Mouse (Mus musculus) cerebellum, adult 2 months (tissue): ENCODE results near the gene Lrfn3. TPM values are rescaled to one million over a fixed set of nuclear protein-coding genes. Genes with fewer than 3 reads are reported as not detected.
A peak's percentile ranks its signal among the peaks of the same experiment; 100 is the strongest.

Experiments
- DNase-seq, 2 experiments: peaks; one replicate each; pipeline ENCODE4 v3.0.0; 2021
- H3K27ac ChIP-seq: fragments of 200-500 bp; 2 replicates; pipeline ENCODE4 v1.5.1; 2012; ENCODE audit warnings: low read length, control low read depth, inconsistent platforms; ENCODE audit not compliant: insufficient read depth
- H3K27me3 ChIP-seq: fragments of 200-500 bp; 2 replicates; pipeline ENCODE4 v1.6.1; 2012; ENCODE audit warnings: inconsistent platforms, mild to moderate bottlenecking, low read length, moderate library complexity; ENCODE audit not compliant: control insufficient read depth, insufficient read depth
- H3K4me1 ChIP-seq: fragments of 200-500 bp; 2 replicates; pipeline ENCODE4 v1.6.1; 2011; ENCODE audit warnings: low read length; ENCODE audit not compliant: control insufficient read depth, insufficient read depth
- H3K4me3 ChIP-seq: fragments of 200-500 bp; replicated peaks from 2 replicates; pipeline ENCODE3; 2011; ENCODE audit warnings: mild to moderate bottlenecking, low read depth, low read length, control low read depth; ENCODE audit not compliant: insufficient read depth
- CTCF ChIP-seq: fragments of 200-500 bp; IDR thresholded peaks from 2 replicates; pipeline ENCODE4 v1.5.1; 2011; ENCODE audit warnings: low read depth, mild to moderate bottlenecking, control low read depth, low read length, moderate library complexity, borderline replicate concordance; ENCODE audit not compliant: insufficient read depth
- POLR2A ChIP-seq: fragments of 200-500 bp; IDR thresholded peaks from 2 replicates; pipeline ENCODE4 v1.6.1; 2011; ENCODE audit warnings: low read length, control low read depth, borderline replicate concordance; ENCODE audit not compliant: insufficient read depth
- WGBS: fragments of 180-500 bp; shearing (Covaris S2); methylation state at CpG from one replicate; pipeline ENCODE4 v1.1.7; 2018; 5-methylcytosine and 5-hydroxymethylcytosine counted together
- polyA plus RNA-seq: library from polyadenylated mRNA; depleted of rRNA; stranded (reverse); fragments of >200 nt; gene quantifications from 2 replicates; pipeline ENCODE4 v1.2.3, GENCODE M21; 2012; rRNA removed

The Lrfn3 gene
- polyA plus RNA-seq, result 20.4 and 22.1 TPM in 2 replicates

DNA sequence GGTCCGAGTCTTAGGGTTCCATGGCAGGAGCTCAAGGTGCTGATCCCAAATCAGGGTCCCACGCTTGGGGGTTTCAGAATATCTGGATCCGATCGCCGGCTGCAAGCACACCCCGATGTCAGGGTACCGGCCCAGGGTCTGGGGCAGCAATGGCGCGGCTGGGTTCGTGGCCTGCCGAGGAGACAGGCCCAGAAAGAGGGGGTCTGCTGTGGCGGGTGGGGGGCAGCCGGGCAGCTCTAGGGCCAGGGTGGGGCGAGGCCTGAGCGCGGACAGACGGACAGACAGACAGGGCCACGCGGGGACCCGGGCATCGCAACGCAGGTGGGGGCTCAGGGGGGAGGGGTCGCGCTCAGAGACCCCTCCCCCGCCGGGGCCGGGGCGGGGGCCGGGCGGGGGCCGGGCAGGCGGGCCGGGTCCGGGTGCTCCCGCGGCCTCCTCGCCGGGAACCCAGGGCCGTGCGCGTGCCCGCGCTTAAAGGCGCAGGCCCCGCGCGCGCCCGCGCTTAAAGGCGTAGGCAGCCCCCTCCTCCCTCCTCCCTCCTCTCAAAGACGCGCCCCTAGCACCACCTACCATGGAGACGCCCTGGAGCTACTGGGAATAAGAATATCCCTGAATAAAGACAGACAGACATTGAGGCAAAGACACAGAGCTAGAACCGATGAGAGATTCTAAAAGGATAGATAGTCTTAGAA, at the start of gene Lrfn3:
Gene Lrfn3, minus strand, starts transcription at position 121 of the 692 bp plus-strand sequence.
- no peak for TF ChIP-seq POLR2A
- no peak for TF ChIP-seq CTCF
- under 1% methylated on average over 40 of the region's 55 CpGs for WGBS
- Histone ChIP-seq H3K27me3 (no peaks in the 10 kb centered on the region), H3K27ac (peak within 1 kb of the TSS; percentile 80), H3K4me3 (peak within 1 kb of the TSS; percentile 85), H3K4me1 (peaks cover 39% of the 10 kb centered on the region)
- DNase-seq, result peak; percentile 69 to 79

DNA sequence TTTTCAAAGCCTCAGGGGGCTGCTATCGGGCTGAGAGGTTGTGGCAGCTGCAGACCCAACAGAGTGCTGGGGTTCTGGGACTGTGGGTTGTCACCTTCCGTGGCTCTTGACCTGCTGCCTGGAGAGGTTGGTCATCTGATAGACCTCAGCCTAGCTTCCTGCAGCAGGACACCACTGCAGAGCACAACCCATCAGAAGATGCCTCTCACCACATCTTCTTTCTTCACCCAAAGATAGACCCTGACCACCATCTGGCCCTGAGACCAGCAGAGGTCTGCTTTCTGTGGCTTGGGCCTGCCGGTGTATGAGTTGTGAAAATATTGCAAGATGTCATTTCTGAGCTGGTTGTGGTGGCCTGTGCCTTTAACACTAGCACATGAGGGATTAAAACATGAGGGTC, 48.5 kb upstream of the Lrfn3 start:
- DNase-seq, result no peak
- Histone ChIP-seq H3K4me1 (no peaks in the 10 kb centered on the region), H3K27ac (no peak overlapping the region), H3K4me3 (no peak overlapping the region), H3K27me3 (no peaks in the 10 kb centered on the region; the same call in 1 of the 2 replicates)
- 88% methylated on average over 3 of the region's 3 CpGs for WGBS
- no peak for TF ChIP-seq CTCF
- TF ChIP-seq POLR2A, result no peak

DNA sequence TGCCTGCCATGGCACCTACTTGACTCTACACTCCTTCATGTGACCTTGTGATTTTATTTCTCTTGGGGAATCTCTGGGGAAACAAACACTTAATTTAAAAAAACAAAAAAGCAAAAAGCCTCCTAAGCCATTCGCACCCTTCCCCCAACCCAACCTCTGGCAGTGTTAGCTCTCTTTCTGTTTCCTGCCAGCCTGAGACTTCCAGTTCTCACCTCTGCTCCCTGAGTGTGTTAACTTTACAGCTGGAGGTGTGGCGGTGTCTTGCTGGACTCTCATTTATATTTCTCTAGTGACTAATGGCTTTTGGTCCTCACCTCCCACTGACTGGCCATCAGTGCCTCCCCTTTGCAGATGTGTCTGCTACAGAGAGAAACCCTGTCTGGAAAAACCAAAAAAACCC, 47.2 kb upstream of the Lrfn3 start:
- Histone ChIP-seq H3K27ac (no peak overlapping the region), H3K27me3 (no peaks in the 10 kb centered on the region; the same call in 1 of the 2 replicates), H3K4me3 (no peak overlapping the region), H3K4me1 (no peaks in the 10 kb centered on the region)
- no peak for TF ChIP-seq CTCF
- TF ChIP-seq POLR2A, result no peak
- 85% methylated on average over 2 of the region's 2 CpGs for WGBS
- no peak for DNase-seq

DNA sequence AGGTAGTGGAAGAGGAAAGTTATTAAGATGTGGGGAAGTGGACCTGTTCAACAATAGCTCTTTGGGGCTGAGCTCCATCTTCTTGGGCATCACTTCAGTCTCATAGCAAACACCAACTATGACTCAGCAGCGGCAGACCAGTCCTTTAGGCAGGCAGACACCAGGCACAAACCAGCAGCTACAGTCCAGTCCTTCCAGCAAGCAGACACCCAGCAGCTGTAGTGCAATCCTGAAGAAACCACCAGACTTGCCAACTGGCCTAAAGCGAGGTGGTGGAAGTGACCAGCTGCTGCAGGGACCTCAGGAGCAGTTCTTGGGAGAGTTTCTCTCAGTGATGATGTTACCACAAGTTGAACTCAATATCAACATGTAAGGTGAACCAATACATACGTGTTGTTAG, 46.1 kb upstream of the Lrfn3 start:
- Histone ChIP-seq H3K4me3 (no peak overlapping the region), H3K4me1 (no peaks in the 10 kb centered on the region), H3K27ac (no peak overlapping the region), H3K27me3 (no peaks in the 10 kb centered on the region; the same call in 1 of the 2 replicates)
- WGBS, result 71% methylated on average over 3 of the region's 3 CpGs
- no peak for TF ChIP-seq POLR2A
- no peak for TF ChIP-seq CTCF
- DNase-seq, result no peak

DNA sequence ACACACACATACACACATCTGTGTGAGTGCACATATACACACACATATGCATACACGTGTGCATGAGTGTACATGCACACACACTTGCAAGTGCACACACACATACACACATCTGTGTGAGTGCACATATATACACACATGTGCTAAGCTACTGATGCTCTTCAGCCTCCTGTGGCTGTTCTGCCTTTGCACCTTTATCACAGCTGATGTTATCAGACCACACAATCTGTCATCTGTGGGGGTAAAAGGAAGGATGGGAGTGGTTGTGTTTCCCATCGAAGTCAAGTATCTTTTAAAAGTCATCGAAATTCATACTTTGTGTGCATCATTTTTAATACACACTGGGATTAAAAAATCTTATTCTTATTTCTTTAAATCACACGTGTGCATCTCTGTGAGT, 39.8 kb upstream of the Lrfn3 start:
- WGBS, result 73% methylated on average over 4 of the region's 4 CpGs
- Histone ChIP-seq H3K27ac (no peak overlapping the region), H3K4me3 (no peak overlapping the region), H3K27me3 (no peaks in the 10 kb centered on the region), H3K4me1 (no peaks in the 10 kb centered on the region)
- TF ChIP-seq CTCF (no peak), POLR2A (no peak)
- no peak for DNase-seq

DNA sequence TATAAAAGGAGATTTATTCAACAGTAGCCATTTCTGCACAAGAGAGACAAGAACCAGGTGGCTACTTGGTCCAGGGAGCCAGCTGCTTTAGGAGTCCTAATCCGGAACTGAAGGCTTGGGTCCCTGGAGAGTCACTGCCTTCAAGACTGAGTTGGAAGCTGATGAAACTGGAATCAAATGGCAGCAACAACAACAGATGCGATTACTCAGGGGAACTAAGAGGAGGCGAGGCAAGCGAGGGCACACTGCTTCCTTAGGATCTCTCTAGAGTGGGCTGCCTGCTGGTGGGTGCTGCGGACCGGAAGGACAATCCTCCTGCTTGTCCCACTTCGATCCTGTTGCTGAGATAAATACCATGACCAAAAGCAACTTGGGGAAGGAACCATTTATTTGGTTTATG, 37.1 kb upstream of the Lrfn3 start:
- Histone ChIP-seq H3K4me3 (no peak overlapping the region), H3K27ac (no peak overlapping the region), H3K27me3 (no peaks in the 10 kb centered on the region), H3K4me1 (no peaks in the 10 kb centered on the region)
- TF ChIP-seq POLR2A, result no peak
- TF ChIP-seq CTCF, result no peak
- DNase-seq, result no peak
- 19% methylated on average over 7 of the region's 7 CpGs for WGBS

DNA sequence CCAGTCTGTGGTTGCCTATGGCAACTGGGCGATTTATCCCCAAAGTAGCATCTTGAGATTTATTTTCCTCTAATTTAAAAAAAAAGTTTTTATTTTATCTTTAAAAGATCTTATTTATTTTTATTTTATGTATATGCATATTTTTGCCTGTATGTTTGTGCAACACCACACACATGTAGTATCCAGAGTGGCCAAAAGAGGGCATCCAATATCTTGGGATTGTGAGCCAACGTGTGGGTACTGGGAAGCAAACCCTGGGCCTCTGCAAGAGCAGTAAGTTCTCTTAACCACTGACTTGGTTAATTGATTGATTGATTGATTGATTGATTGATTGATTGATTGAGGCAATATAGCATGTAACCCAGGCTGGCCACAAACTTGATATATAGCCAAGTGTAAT, 32.3 kb upstream of the Lrfn3 start:
- Histone ChIP-seq H3K27me3 (no peaks in the 10 kb centered on the region), H3K4me3 (no peak overlapping the region), H3K4me1 (no peaks in the 10 kb centered on the region), H3K27ac (no peak overlapping the region)
- DNase-seq, result no peak
- 56% methylated on average over 2 of the region's 2 CpGs for WGBS
- 0 out of 2 replicates have a peak, but pooled peaks have one; percentile 5 for TF ChIP-seq CTCF
- TF ChIP-seq POLR2A, result no peak

DNA sequence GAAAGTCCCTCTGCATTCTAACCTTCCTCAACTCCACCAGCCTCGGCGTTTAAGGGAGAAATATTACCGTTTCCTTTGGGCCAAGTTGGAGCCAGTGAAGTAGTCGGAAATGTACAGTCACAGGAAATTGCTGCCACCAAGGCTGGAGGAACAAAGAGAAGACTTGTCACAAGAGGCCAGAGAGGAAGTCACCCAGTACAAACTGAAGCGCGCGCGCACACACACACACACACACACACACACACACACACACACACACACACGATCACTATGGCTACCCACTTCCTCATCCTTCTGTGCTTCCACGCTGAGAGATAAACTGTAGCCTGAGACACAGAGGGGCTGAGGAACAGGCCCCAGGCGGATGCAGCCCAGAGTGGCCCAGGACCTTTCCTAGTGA, 31.8 kb upstream of the Lrfn3 start:
- no peak overlapping the region for H3K4me3 ChIP-seq
- no peak for DNase-seq
- H3K27me3 ChIP-seq, result no peaks in the 10 kb centered on the region
- WGBS, result 68% methylated on average over 11 of the region's 11 CpGs
- TF ChIP-seq POLR2A (no peak), CTCF (no peak)
- no peak overlapping the region for H3K27ac ChIP-seq
- no peaks in the 10 kb centered on the region for H3K4me1 ChIP-seq

DNA sequence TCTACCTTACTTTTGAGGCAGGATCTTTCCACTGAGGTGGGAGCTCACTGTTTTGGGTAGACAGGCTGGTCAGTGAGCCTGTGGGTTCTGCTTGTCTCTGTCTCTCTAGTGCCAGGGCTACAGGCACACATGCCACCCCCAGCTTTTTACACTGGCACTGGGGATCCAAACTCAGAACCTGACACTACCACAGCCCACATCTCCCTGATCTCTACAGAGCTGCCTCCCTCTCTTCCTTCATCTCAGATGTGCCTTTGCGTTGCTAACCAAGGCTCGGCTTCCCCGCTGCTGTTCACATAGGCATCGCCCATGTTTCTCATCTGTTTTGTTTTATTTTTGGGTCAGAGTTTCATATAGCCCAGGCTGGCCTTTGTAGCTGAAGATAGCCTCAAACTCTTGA, 31.1 kb upstream of the Lrfn3 start:
- 91% methylated on average over 4 of the region's 4 CpGs for WGBS

More for the DNA sequence above, 31.1 kb upstream of the Lrfn3 start:
- DNase-seq, result no peak
- Histone ChIP-seq H3K27ac (no peak overlapping the region), H3K4me3 (no peak overlapping the region), H3K4me1 (no peaks in the 10 kb centered on the region), H3K27me3 (no peaks in the 10 kb centered on the region)
- TF ChIP-seq CTCF, result no peak
- TF ChIP-seq POLR2A, result no peak
